Mouse (Mus musculus): Measurements from ENCODE around the gene Isca2. TPM values are rescaled to one million over a fixed set of nuclear protein-coding genes. Genes with fewer than 3 reads are reported as not detected.

The Isca2 gene
- total RNA-seq, 2 experiments from 2014 or later, result 60.9 to 68.7 TPM

GRCm38 (mm10) chr12:84818496-84818895, 45.4 kb downstream of the Isca2 start:
- no peak for DNase-seq

- DNase-seq, result no peak
Measured at GRCm38 (mm10) chr12:84819236-84820168, 46.5 kb downstream of the Isca2 start.

GRCm38 (mm10) chr12:84823601-84824000, 50.5 kb downstream of the Isca2 start:
- DNase-seq, result peak in 1 of 2 experiments; percentile 39

GRCm38 (mm10) chr12:84824203-84824602, 51.2 kb downstream of the Isca2 start:
- no peak for DNase-seq

Other genes with a start within 250 kb of the Isca2 start
- not detected for gene Vsx2, start 203.5 kb upstream of the Isca2 start, total RNA-seq (2021)
- gene Abcd4, start 155.8 kb upstream of the Isca2 start, total RNA-seq (2021), result 10 to 100 TPM; 15.2 to 15.6 TPM
- gene Vrtn, start 132.2 kb upstream of the Isca2 start, total RNA-seq (2021), result not detected
- not detected for gene Syndig1l, start 74.4 kb upstream of the Isca2 start, total RNA-seq (2021)
- gene Npc2, start 99 bp upstream of the Isca2 start, total RNA-seq (2021), result 10 to 100 TPM; 82.3 to 91.0 TPM
- 1 to 10 TPM; 6.5 to 6.6 TPM for gene Ltbp2, start 103.3 kb downstream of the Isca2 start, total RNA-seq (2021)
- gene Fcf1, start 197.6 kb downstream of the Isca2 start, total RNA-seq (2021), result 10 to 100 TPM; 87.4 to 99.4 TPM
- 10 to 100 TPM; 34.9 to 36.4 TPM for gene Arel1, start 197.6 kb downstream of the Isca2 start, total RNA-seq (2021)
- 10 to 100 TPM; 48.5 to 52.1 TPM for gene Ylpm1, start 223.1 kb downstream of the Isca2 start, total RNA-seq (2021)

All from adrenal gland, postnatal 36 days (tissue).